Mouse (Mus musculus) C2C12 (cell line): Measurements from ENCODE around the gene Abhd17a.

Experiments used
- CEBPB ChIP-seq: IDR thresholded peaks from one replicate; pipeline ENCODE4 v1.6.1; 2011; ENCODE audit warnings: low read depth, mild to moderate bottlenecking, control low read depth, moderate library complexity
- CTCF ChIP-seq: IDR thresholded peaks from one replicate; pipeline ENCODE4 v1.5.1; 2011; ENCODE audit not compliant: control insufficient read depth, insufficient read depth, insufficient read length
- FOSL1 ChIP-seq: IDR thresholded peaks from one replicate; pipeline ENCODE4 v1.8.0; 2011; ENCODE audit warnings: mild to moderate bottlenecking, low read length; ENCODE audit not compliant: poor library complexity, insufficient read depth, severe bottlenecking
- MYOG ChIP-seq: IDR thresholded peaks from one replicate; pipeline ENCODE4 v1.6.1; 2011; ENCODE audit not compliant: control insufficient read depth, insufficient read length; ENCODE audit errors: extremely low read depth
- USF1 ChIP-seq: IDR thresholded peaks from one replicate; pipeline ENCODE4 v1.6.1; 2011; ENCODE audit warnings: low read depth, mild to moderate bottlenecking, control low read depth, moderate library complexity

- TF ChIP-seq CTCF (no peak), USF1 (no peak), MYOG (no peak), CEBPB (no peak), FOSL1 (no peak)
These were observed 56.4 kb downstream of the Abhd17a start for GRCm38 (mm10) chr10:80533704-80534103.
